Mouse (Mus musculus): ENCODE results near the gene Eif2ak4. TPM values are rescaled to one million over a fixed set of nuclear protein-coding genes. Genes with fewer than 3 reads are reported as not detected.

Gene Eif2ak4
- total RNA-seq, 1 experiment from 2014 or later = 32.7 TPM

GRCm38 (mm10) chr2:118401834-118402727 lies 13.7 kb downstream of the Eif2ak4 start:
- no peak for ATAC-seq (ENCODE audit: extremely low read depth, insufficient number of reproducible peaks, low FRiP score, poor library complexity, severe bottlenecking)

GRCm38 (mm10) chr2:118404336-118404735 lies 15.9 kb downstream of the Eif2ak4 start:
- no peak for ATAC-seq (ENCODE audit: extremely low read depth, insufficient number of reproducible peaks, low FRiP score, poor library complexity, severe bottlenecking)

- no peak for ATAC-seq (ENCODE audit: extremely low read depth, insufficient number of reproducible peaks, low FRiP score, poor library complexity, severe bottlenecking)
Measured at GRCm38 (mm10) chr2:118405568-118405967, 17.1 kb downstream of the Eif2ak4 start.

GRCm38 (mm10) chr2:118406811-118407210 lies 18.4 kb downstream of the Eif2ak4 start:
- ATAC-seq (ENCODE audit: extremely low read depth, insufficient number of reproducible peaks, low FRiP score, poor library complexity, severe bottlenecking) = no peak

GRCm38 (mm10) chr2:118408336-118408895 lies 20.0 kb downstream of the Eif2ak4 start:
- no peak for ATAC-seq (ENCODE audit: extremely low read depth, insufficient number of reproducible peaks, low FRiP score, poor library complexity, severe bottlenecking)

GRCm38 (mm10) chr2:118412821-118413220 lies 24.4 kb downstream of the Eif2ak4 start:
- no peak for ATAC-seq (ENCODE audit: extremely low read depth, insufficient number of reproducible peaks, low FRiP score, poor library complexity, severe bottlenecking)

GRCm38 (mm10) chr2:118415601-118416355 lies 27.4 kb downstream of the Eif2ak4 start:
- no peak for ATAC-seq (ENCODE audit: extremely low read depth, insufficient number of reproducible peaks, low FRiP score, poor library complexity, severe bottlenecking)

- no peak for ATAC-seq (ENCODE audit: extremely low read depth, insufficient number of reproducible peaks, low FRiP score, poor library complexity, severe bottlenecking)
Measured at GRCm38 (mm10) chr2:118418076-118418475, 29.7 kb downstream of the Eif2ak4 start.

- ATAC-seq (ENCODE audit: extremely low read depth, insufficient number of reproducible peaks, low FRiP score, poor library complexity, severe bottlenecking) = no peak
Measured at GRCm38 (mm10) chr2:118421951-118422350, 33.5 kb downstream of the Eif2ak4 start.

GRCm38 (mm10) chr2:118422385-118422784 lies 34.0 kb downstream of the Eif2ak4 start:
- no peak for ATAC-seq (ENCODE audit: extremely low read depth, insufficient number of reproducible peaks, low FRiP score, poor library complexity, severe bottlenecking)

- no peak for ATAC-seq (ENCODE audit: extremely low read depth, insufficient number of reproducible peaks, low FRiP score, poor library complexity, severe bottlenecking)
Measured at GRCm38 (mm10) chr2:118428296-118428695, 39.9 kb downstream of the Eif2ak4 start.

- no peak for ATAC-seq (ENCODE audit: extremely low read depth, insufficient number of reproducible peaks, low FRiP score, poor library complexity, severe bottlenecking)
Measured at GRCm38 (mm10) chr2:118429297-118429696, 40.9 kb downstream of the Eif2ak4 start.

- no peak for ATAC-seq (ENCODE audit: extremely low read depth, insufficient number of reproducible peaks, low FRiP score, poor library complexity, severe bottlenecking)
Measured at GRCm38 (mm10) chr2:118430630-118431029, 42.2 kb downstream of the Eif2ak4 start.

GRCm38 (mm10) chr2:118431589-118431988 lies 43.2 kb downstream of the Eif2ak4 start:
- peak; percentile 56; the same call in 1 of the 2 replicates for ATAC-seq (ENCODE audit: extremely low read depth, insufficient number of reproducible peaks, low FRiP score, poor library complexity, severe bottlenecking)

- ATAC-seq (ENCODE audit: extremely low read depth, insufficient number of reproducible peaks, low FRiP score, poor library complexity, severe bottlenecking) = no peak
Measured at GRCm38 (mm10) chr2:118442172-118442571, 53.8 kb downstream of the Eif2ak4 start.

GRCm38 (mm10) chr2:118442723-118443122 lies 54.3 kb downstream of the Eif2ak4 start:
- ATAC-seq (ENCODE audit: extremely low read depth, insufficient number of reproducible peaks, low FRiP score, poor library complexity, severe bottlenecking) = no peak

GRCm38 (mm10) chr2:118445696-118446674 lies 57.6 kb downstream of the Eif2ak4 start:
- ATAC-seq (ENCODE audit: extremely low read depth, insufficient number of reproducible peaks, low FRiP score, poor library complexity, severe bottlenecking) = no peak

GRCm38 (mm10) chr2:118448181-118448580 lies 59.8 kb downstream of the Eif2ak4 start:
- ATAC-seq (ENCODE audit: extremely low read depth, insufficient number of reproducible peaks, low FRiP score, poor library complexity, severe bottlenecking) = no peak

Data from neutrophil, adult 5-6 weeks (primary cell).